Mouse (Mus musculus) embryonic fibroblast, embryonic 13.5 days (primary cell): ENCODE measurements around the gene Hebp1.

Source experiments
- CTCF ChIP-seq: IDR thresholded peaks from 2 replicates; pipeline ENCODE4 v1.5.1; 2011; ENCODE audit warnings: mild to moderate bottlenecking, control low read depth, low read length, moderate library complexity, borderline replicate concordance; ENCODE audit not compliant: insufficient read depth
- POLR2A ChIP-seq: IDR thresholded peaks from 2 replicates; pipeline ENCODE4 v1.6.1; 2011; ENCODE audit warnings: low read depth, mild to moderate bottlenecking, control low read depth, low read length, moderate library complexity

GRCm38 (mm10) chr6:135090661-135091060 is 107.2 kb downstream of the Hebp1 start:
- TF ChIP-seq CTCF (no peak), POLR2A (no peak)
